Mouse (Mus musculus) lung, adult 2 months (tissue): Measurements from ENCODE around the gene Lmod2.

Experiments used
- CTCF ChIP-seq: fragments of 200-500 bp; IDR thresholded peaks from 2 replicates; pipeline ENCODE4 v1.5.1; 2011; ENCODE audit warnings: mild to moderate bottlenecking, low read length, control low read depth; ENCODE audit not compliant: insufficient read depth
- POLR2A ChIP-seq: fragments of 200-500 bp; IDR thresholded peaks from 2 replicates; pipeline ENCODE4 v1.6.1; 2011; ENCODE audit warnings: low read depth, mild to moderate bottlenecking, control low read depth, low read length, borderline replicate concordance; ENCODE audit errors: extremely low read depth

- TF ChIP-seq CTCF (no peak), POLR2A (no peak)
These were observed 11.1 kb downstream of the Lmod2 start for GRCm38 (mm10) chr6:24608682-24609081.
